Mouse (Mus musculus): ENCODE data around the gene 1700025G04Rik. TPM values are rescaled to one million over a fixed set of nuclear protein-coding genes. Genes with fewer than 3 reads are reported as not detected.

Gene 1700025G04Rik
- polyA plus RNA-seq, 1 experiment from 2014 or later = 17.6 TPM

- H3K27me3 ChIP-seq (ENCODE audit: low read depth, poor library complexity, severe bottlenecking) = no peaks in the 10 kb centered on the region
- H3K36me3 ChIP-seq = peaks cover 12% of the 10 kb centered on the region; the same call in 1 of the 2 replicates
- H3K4me3 ChIP-seq = no peak overlapping the region
- WGBS = 90% methylated on average over 5 of the region's 5 CpGs
- H3K27ac ChIP-seq (replicated peaks) = no peak overlapping the region
- no peaks in the 10 kb centered on the region for H3K9me3 ChIP-seq (replicated peaks)
- H3K4me1 ChIP-seq = 0 out of 2 replicates have a peak, but pooled peaks cover 4% of the 10 kb centered on the region
- no peak for DNase-seq (ENCODE audit: low spot score)
Observed at GRCm38 (mm10) chr1:151893976-151894375, 195.9 kb downstream of the 1700025G04Rik start.

- H3K4me1 ChIP-seq = 0 out of 2 replicates have a peak, but pooled peaks cover 4% of the 10 kb centered on the region
- DNase-seq (ENCODE audit: low spot score) = no peak
- H3K27ac ChIP-seq (replicated peaks) = no peak overlapping the region
- H3K27me3 ChIP-seq (ENCODE audit: low read depth, poor library complexity, severe bottlenecking) = no peaks in the 10 kb centered on the region
- H3K36me3 ChIP-seq = peaks cover 12% of the 10 kb centered on the region; the same call in 1 of the 2 replicates
- WGBS = 96% methylated on average over 5 of the region's 5 CpGs
- no peak overlapping the region for H3K4me3 ChIP-seq
- no peaks in the 10 kb centered on the region for H3K9me3 ChIP-seq (replicated peaks)
Observed at GRCm38 (mm10) chr1:151892008-151892407, 197.9 kb downstream of the 1700025G04Rik start.

DNA sequence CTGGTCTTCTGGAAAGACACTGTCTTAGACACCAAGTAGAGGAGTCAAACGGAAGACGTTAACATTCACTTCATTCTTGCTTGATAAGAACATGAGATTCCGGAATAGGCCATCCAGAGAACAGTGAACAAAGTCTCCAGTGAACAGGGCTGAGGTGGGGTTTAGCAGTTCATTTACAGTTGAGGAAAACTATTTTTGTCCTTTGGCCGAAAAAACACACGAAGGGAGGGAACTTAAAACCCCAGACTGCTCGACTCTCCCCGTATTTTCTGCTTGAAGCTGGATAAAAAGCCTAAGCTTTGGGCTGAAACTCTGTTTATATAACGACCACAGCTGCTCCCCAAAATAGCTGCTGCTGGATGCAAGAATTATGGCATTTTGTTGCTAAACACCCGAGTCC lies 198.7 kb downstream of the 1700025G04Rik start:
- WGBS = 95% methylated on average over 9 of the region's 9 CpGs
- no peaks in the 10 kb centered on the region for H3K27me3 ChIP-seq (ENCODE audit: low read depth, poor library complexity, severe bottlenecking)
- no peak for DNase-seq (ENCODE audit: low spot score)
- no peak overlapping the region for H3K4me3 ChIP-seq
- H3K36me3 ChIP-seq = peaks cover 12% of the 10 kb centered on the region; the same call in 1 of the 2 replicates
- H3K9me3 ChIP-seq (replicated peaks) = no peaks in the 10 kb centered on the region
- 0 out of 2 replicates have a peak, but pooled peaks cover 4% of the 10 kb centered on the region for H3K4me1 ChIP-seq
- no peak overlapping the region for H3K27ac ChIP-seq (replicated peaks)

- Histone ChIP-seq H3K36me3 (peaks cover 12% of the 10 kb centered on the region; the same call in 1 of the 2 replicates), H3K27ac (replicated peaks) (0 out of 2 replicates have a peak overlapping the region, but pooled peaks have one; percentile 13), H3K4me1 (0 out of 2 replicates have a peak, but pooled peaks cover 4% of the 10 kb centered on the region), H3K9me3 (replicated peaks) (no peaks in the 10 kb centered on the region), H3K27me3 (ENCODE audit: low read depth, poor library complexity, severe bottlenecking) (no peaks in the 10 kb centered on the region), H3K4me3 (no peak overlapping the region)
- 88% methylated on average over 14 of the region's 14 CpGs for WGBS
- DNase-seq (ENCODE audit: low spot score) = no peak
Observed at GRCm38 (mm10) chr1:151890041-151890621, 199.8 kb downstream of the 1700025G04Rik start.

DNA sequence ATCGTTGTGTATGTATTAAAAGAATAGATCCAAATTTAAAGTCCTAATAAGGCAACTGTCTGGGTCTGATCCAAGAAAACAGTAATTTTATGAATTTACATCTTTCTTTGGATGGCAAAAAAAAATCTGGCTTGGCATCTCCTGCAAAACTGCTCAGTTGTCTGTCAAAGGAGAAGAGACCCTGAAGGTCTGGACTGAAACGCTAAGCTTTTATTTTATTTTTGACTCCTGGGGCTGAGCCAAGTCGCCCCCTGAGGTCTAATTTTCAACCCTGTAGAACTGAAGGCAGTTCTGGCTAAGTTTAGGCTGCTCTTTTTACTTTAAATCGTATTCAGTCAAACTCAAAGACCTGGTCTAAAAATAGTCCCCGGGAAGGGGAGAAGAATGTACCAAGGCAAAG lies 202.3 kb downstream of the 1700025G04Rik start:
- 0 out of 2 replicates have a peak, but pooled peaks cover 4% of the 10 kb centered on the region for H3K4me1 ChIP-seq
- no peak overlapping the region for H3K4me3 ChIP-seq
- no peaks in the 10 kb centered on the region for H3K27me3 ChIP-seq (ENCODE audit: low read depth, poor library complexity, severe bottlenecking)
- peaks cover 7% of the 10 kb centered on the region; the same call in 1 of the 2 replicates for H3K36me3 ChIP-seq
- no peak for DNase-seq (ENCODE audit: low spot score)
- H3K9me3 ChIP-seq (replicated peaks) = no peaks in the 10 kb centered on the region
- no peak overlapping the region for H3K27ac ChIP-seq (replicated peaks)
- WGBS = 89% methylated on average over 5 of the region's 5 CpGs

DNA sequence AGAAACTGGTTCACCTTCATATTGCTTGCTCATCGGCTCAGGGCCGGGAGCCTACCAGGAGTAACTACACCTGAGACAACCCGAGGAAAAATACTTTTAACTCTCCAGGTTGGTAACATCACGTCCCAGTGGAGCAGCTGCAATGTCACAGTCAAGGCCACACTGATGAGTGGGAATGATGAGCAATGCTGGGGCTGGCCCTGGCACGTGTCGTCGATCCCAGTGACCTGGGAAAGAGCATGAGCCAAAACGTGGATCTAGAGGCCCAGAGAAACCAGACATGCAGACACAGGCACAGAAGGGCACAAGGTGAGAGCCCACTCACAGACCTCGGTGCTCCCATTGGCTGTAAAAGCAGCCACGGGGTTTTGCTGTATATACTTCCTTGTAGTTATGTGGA lies 202.8 kb downstream of the 1700025G04Rik start:
- Histone ChIP-seq H3K4me1 (peaks cover 5% of the 10 kb centered on the region), H3K36me3 (peaks cover 6% of the 10 kb centered on the region; the same call in 1 of the 2 replicates), H3K27ac (replicated peaks) (no peak overlapping the region), H3K27me3 (ENCODE audit: low read depth, poor library complexity, severe bottlenecking) (no peaks in the 10 kb centered on the region), H3K9me3 (replicated peaks) (no peaks in the 10 kb centered on the region), H3K4me3 (no peak overlapping the region)
- no peak for DNase-seq (ENCODE audit: low spot score)
- WGBS = 93% methylated on average over 10 of the region's 10 CpGs

DNA sequence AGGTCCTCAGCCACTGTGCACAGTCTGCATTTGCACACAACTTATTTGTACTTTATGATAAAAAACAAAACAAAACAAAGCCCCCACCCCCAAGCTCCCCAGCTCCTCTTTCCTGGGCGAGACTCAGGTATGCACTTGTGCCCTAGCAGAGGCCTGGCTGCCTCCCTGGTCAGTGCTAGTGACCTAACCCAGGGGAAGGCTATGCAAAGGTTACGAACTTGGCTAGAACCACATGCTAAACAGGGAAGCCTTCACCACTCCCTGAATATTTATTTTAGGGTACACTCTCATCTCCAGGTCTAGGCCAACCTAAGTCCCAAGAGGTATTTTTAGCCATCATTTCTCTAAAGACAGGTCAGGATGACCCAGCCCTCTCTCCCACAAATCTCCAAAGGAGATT lies 203.8 kb downstream of the 1700025G04Rik start:
- Histone ChIP-seq H3K36me3 (no peaks in the 10 kb centered on the region), H3K27ac (replicated peaks) (no peak overlapping the region), H3K27me3 (ENCODE audit: low read depth, poor library complexity, severe bottlenecking) (no peaks in the 10 kb centered on the region), H3K4me1 (peaks cover 14% of the 10 kb centered on the region), H3K4me3 (no peak overlapping the region), H3K9me3 (replicated peaks) (no peaks in the 10 kb centered on the region)
- DNase-seq (ENCODE audit: low spot score) = no peak
- 83% methylated on average over 2 of the region's 2 CpGs for WGBS

DNA sequence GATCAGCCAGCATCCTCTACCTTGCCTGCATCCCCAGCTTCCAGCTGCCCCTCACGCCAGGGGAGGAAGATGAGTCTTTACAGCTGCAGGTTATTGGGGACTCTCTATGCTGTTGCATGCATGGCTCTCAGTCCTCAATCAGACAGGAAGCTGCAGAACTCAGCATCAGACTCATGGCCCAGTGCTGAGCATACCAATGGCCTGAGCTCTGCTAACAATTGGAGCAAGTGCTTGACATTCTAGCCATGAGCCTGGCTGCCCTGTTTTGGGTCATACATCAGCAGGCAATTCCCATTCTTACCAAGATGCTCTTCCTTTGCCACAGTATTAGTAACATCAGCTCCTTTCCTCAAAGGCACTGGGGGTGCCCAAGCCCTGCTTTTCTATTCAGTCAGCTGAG lies 208.7 kb downstream of the 1700025G04Rik start:
- no peak overlapping the region for H3K4me3 ChIP-seq
- H3K36me3 ChIP-seq = no peaks in the 10 kb centered on the region
- no peaks in the 10 kb centered on the region for H3K9me3 ChIP-seq (replicated peaks)
- WGBS = 65% methylated on average over 1 of the region's 1 CpGs
- peak overlapping the region; percentile 71 for H3K27ac ChIP-seq (replicated peaks)
- no peak for DNase-seq (ENCODE audit: low spot score)
- H3K4me1 ChIP-seq = peaks cover 43% of the 10 kb centered on the region
- H3K27me3 ChIP-seq (ENCODE audit: low read depth, poor library complexity, severe bottlenecking) = no peaks in the 10 kb centered on the region

DNA sequence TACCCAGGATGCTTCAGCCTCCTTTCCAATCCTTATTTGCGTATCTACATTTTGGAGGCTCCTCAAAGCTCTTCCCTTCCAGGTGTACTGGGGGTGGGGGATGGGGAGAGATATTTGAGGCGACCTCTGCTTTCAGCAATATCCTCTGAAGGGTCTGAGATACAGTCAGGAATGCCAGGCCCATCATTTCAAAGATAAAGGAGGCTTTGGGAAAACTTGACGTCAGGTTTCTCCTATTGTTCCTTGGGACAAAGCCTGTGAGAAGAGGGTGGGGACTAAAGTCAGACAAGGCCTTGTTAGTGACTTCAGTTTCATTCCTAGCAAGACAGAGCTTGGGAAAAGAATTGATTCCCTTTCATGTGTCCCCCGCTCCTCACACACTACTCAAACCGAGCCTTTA lies 209.2 kb downstream of the 1700025G04Rik start:
- Histone ChIP-seq H3K9me3 (replicated peaks) (no peaks in the 10 kb centered on the region), H3K27ac (replicated peaks) (peak overlapping the region; percentile 71), H3K4me3 (no peak overlapping the region), H3K4me1 (peaks cover 43% of the 10 kb centered on the region), H3K27me3 (ENCODE audit: low read depth, poor library complexity, severe bottlenecking) (no peaks in the 10 kb centered on the region), H3K36me3 (no peaks in the 10 kb centered on the region)
- DNase-seq (ENCODE audit: low spot score) = no peak
- 43% methylated on average over 5 of the region's 5 CpGs for WGBS

DNA sequence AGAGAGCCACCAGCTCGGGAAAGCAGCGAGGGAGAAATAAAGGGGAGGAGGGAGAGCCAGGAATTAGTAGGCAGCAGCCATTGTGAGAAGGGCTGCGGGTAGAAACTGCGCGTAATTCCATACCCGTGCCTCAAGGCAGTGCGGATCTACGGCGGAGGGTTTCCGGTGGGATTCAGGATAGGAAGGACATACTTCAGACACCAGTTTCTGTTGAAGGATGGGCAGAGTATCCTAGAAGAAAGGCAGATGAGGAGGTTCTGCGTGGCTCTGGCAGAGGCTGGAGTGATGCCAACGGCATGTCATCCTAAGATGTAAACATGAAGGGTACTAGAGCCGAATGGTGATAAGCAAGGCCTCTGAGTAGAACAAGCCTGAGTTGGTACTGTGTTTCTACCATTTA lies 210.0 kb downstream of the 1700025G04Rik start:
- H3K4me3 ChIP-seq = no peak overlapping the region
- no peak overlapping the region for H3K27ac ChIP-seq (replicated peaks)
- no peaks in the 10 kb centered on the region for H3K36me3 ChIP-seq
- H3K9me3 ChIP-seq (replicated peaks) = no peaks in the 10 kb centered on the region
- WGBS = 88% methylated on average over 13 of the region's 13 CpGs
- H3K27me3 ChIP-seq (ENCODE audit: low read depth, poor library complexity, severe bottlenecking) = no peaks in the 10 kb centered on the region
- peaks cover 43% of the 10 kb centered on the region for H3K4me1 ChIP-seq
- no peak for DNase-seq (ENCODE audit: low spot score)

DNA sequence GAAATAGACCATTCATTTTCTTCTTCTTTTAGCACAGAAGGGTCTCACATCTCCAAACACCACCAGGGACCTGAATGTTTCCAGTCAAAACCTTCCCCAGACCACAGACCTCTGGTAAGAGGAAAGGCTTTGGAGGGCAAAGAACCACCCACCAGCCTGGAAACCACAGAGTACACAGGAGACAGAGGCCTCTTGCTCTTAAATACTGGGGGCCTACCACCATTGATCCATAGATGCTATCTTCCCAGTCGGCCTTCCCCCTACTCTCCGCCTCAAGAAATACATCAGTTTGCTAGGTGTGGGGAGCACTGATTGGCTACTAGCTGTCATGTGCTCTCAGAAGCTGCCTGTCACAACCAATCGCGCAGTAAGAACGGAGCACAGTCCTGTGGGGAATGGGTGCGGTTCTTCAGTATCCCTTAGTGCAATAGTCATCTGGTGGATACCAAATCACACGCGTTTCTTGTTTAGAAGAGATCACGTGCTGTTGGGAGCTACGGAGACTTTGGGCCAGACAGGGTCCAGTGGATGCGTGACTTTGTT lies 210.5 kb downstream of the 1700025G04Rik start:
- Histone ChIP-seq H3K36me3 (no peaks in the 10 kb centered on the region), H3K4me3 (no peak overlapping the region), H3K27ac (replicated peaks) (peak overlapping the region; percentile 28; the same call in 1 of the 2 replicates), H3K9me3 (replicated peaks) (no peaks in the 10 kb centered on the region), H3K4me1 (peaks cover 43% of the 10 kb centered on the region), H3K27me3 (ENCODE audit: low read depth, poor library complexity, severe bottlenecking) (no peaks in the 10 kb centered on the region)
- no peak for DNase-seq (ENCODE audit: low spot score)
- 84% methylated on average over 11 of the region's 11 CpGs for WGBS

DNA sequence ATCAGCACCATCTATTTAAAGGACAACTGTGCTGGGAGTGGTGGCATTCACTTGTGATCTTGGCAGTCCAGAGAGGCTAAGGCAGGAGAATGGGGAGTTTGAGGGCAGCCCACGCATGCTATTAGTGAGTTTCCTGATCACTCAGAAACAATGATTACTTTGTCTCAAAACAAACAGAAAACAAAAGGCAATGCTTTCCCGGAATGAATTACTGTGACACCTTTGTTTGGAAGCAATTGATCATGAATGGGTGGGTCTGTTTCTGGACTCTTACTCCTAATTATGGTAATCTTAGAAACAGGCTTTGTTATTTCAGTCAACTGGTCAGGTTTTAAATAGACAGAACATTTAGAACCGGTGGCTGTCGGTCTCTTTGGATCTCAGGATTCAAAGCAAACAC lies 211.5 kb downstream of the 1700025G04Rik start:
- H3K4me3 ChIP-seq = no peak overlapping the region
- peaks cover 43% of the 10 kb centered on the region for H3K4me1 ChIP-seq
- DNase-seq (ENCODE audit: low spot score) = no peak
- H3K36me3 ChIP-seq = no peaks in the 10 kb centered on the region
- no peaks in the 10 kb centered on the region for H3K9me3 ChIP-seq (replicated peaks)
- 36% methylated on average over 4 of the region's 4 CpGs for WGBS
- no peaks in the 10 kb centered on the region for H3K27me3 ChIP-seq (ENCODE audit: low read depth, poor library complexity, severe bottlenecking)
- 0 out of 2 replicates have a peak overlapping the region, but pooled peaks have one; percentile 28 for H3K27ac ChIP-seq (replicated peaks)

- no peaks in the 10 kb centered on the region for H3K27me3 ChIP-seq (ENCODE audit: low read depth, poor library complexity, severe bottlenecking)
- DNase-seq (ENCODE audit: low spot score) = no peak
- 93% methylated on average over 5 of the region's 5 CpGs for WGBS
- H3K4me3 ChIP-seq = no peak overlapping the region
- H3K27ac ChIP-seq (replicated peaks) = no peak overlapping the region
- no peaks in the 10 kb centered on the region for H3K36me3 ChIP-seq
- H3K9me3 ChIP-seq (replicated peaks) = no peaks in the 10 kb centered on the region
- H3K4me1 ChIP-seq = peaks cover 3% of the 10 kb centered on the region; the same call in 1 of the 2 replicates
Observed at GRCm38 (mm10) chr1:151872971-151873370, 217.0 kb downstream of the 1700025G04Rik start.
